Mouse (Mus musculus): Measurements from ENCODE around the gene H3f3b. TPM values are rescaled to one million over a fixed set of nuclear protein-coding genes. Genes with fewer than 3 reads are reported as not detected.

H3f3b gene
- total and polyA plus RNA-seq, 2 experiments = 56.2 to 163 TPM

DNA sequence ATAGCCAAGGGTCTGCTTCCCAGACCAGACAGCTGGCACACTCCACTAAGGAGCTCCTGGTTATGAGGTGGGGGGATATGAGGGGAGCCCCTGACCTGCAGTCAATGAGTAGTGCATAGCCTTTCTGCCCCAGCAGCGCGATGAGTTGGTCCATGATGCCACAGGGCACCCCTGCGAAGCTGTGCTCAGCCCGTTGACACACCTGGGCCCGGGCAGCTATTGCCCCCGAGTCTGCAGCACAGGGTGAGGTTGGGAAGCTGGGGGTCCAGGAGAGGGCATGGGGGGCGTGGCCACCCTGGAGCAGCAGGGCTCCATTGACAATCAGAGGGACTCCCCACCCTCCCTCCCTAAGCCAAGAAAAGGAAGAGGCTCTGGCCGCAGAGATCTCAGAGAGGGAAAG lies 17.6 kb downstream of the H3f3b start:
- TF ChIP-seq CTCF (IDR thresholded peaks at IDR 0.05; ENCODE audit: low read depth, low read length) (no peak), POLR2A (IDR thresholded peaks at IDR 0.05; ENCODE audit: extremely low read depth, insufficient read depth, low read length) (no peak)
- 92% methylated on average over 8 of the region's 8 CpGs for WGBS
- Histone ChIP-seq H3K9ac (ENCODE audit: low read depth, low read length) (no peak overlapping the region), H3K36me3 (ENCODE audit: control insufficient read depth, insufficient read depth, low read length) (no peaks in the 10 kb centered on the region), H3K4me1 (ENCODE audit: control insufficient read depth, insufficient read depth, low read length) (peaks cover 11% of the 10 kb centered on the region), H3K79me2 (ENCODE audit: control insufficient read depth, insufficient read depth, low read length) (no peaks in the 10 kb centered on the region), H3K27ac (replicated peaks; ENCODE audit: insufficient read depth, low read depth, low read length) (no peak overlapping the region), H3K4me3 (ENCODE audit: insufficient read depth, low read depth, low read length) (no peak overlapping the region), H3K27me3 (ENCODE audit: control insufficient read depth, insufficient read depth, low read length) (no peaks in the 10 kb centered on the region)
- DNase-seq (ENCODE audit: extremely low read depth, low read depth, low spot score) = no peak

DNA sequence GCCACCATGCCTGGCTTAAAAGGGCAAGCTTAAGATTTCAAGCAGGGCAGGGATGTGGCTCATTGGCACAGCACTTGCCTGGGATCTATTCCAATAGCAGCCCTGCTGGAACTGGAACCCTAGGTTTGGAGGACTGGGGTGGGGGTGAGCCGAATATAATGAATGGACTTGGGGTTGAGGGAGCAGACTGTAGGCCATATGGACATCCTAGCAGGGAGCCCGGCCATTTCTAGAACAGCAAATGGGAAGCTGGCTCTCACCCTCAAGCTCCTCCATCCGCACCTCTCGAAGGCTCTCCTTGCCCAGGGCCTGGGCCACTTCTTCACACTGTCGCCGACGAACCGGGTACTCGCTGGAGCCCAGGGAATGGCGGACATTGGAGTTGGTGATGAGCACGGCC lies 18.1 kb downstream of the H3f3b start:
- TF ChIP-seq POLR2A (IDR thresholded peaks at IDR 0.05; ENCODE audit: extremely low read depth, insufficient read depth, low read length) = no peak
- TF ChIP-seq CTCF (IDR thresholded peaks at IDR 0.05; ENCODE audit: low read depth, low read length) = no peak

DNA sequence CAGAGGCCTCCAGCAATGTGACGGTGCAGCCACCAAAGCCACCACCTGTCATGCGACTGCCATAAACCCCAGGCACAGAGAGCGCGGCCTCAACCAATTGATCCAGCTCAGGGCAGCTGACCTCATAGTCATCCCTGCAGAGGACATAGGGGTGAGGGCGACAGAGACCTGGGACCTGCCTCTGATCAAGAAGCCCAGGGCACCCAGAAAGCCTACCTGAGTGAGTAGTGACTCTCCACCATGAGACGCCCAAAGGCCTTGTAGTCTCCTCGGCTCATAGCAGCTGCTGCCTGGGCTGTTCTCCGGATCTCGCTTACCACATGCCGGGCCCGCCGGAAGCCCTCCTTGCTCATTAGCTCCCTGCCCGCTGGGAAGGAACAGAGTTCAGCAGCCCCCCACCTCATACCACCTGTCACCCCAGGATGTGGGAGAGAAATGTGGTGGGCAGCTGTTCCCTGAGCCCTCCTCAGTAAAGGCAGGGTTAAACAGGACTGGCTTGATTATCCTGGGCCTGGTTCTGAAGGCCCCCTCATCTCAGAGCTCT lies 18.9 kb downstream of the H3f3b start:
- no peak for TF ChIP-seq CTCF (IDR thresholded peaks at IDR 0.05; ENCODE audit: low read depth, low read length)
- TF ChIP-seq POLR2A (IDR thresholded peaks at IDR 0.05; ENCODE audit: extremely low read depth, insufficient read depth, low read length) = no peak
- Histone ChIP-seq H3K9ac (ENCODE audit: low read depth, low read length) (no peak overlapping the region), H3K27ac (replicated peaks; ENCODE audit: insufficient read depth, low read depth, low read length) (no peak overlapping the region), H3K36me3 (ENCODE audit: control insufficient read depth, insufficient read depth, low read length) (no peaks in the 10 kb centered on the region), H3K27me3 (ENCODE audit: control insufficient read depth, insufficient read depth, low read length) (no peaks in the 10 kb centered on the region), H3K79me2 (ENCODE audit: control insufficient read depth, insufficient read depth, low read length) (no peaks in the 10 kb centered on the region), H3K4me1 (ENCODE audit: control insufficient read depth, insufficient read depth, low read length) (peaks cover 10% of the 10 kb centered on the region), H3K4me3 (ENCODE audit: insufficient read depth, low read depth, low read length) (no peak overlapping the region)
- no peak for DNase-seq (ENCODE audit: extremely low read depth, low read depth, low spot score)
- 96% methylated on average over 13 of the region's 13 CpGs for WGBS

More for the DNA sequence above, 18.1 kb downstream of the H3f3b start:
- no peak for DNase-seq (ENCODE audit: extremely low read depth, low read depth, low spot score)
- Histone ChIP-seq H3K27ac (replicated peaks; ENCODE audit: insufficient read depth, low read depth, low read length) (no peak overlapping the region), H3K4me1 (ENCODE audit: control insufficient read depth, insufficient read depth, low read length) (peaks cover 10% of the 10 kb centered on the region), H3K9ac (ENCODE audit: low read depth, low read length) (no peak overlapping the region), H3K27me3 (ENCODE audit: control insufficient read depth, insufficient read depth, low read length) (no peaks in the 10 kb centered on the region), H3K4me3 (ENCODE audit: insufficient read depth, low read depth, low read length) (no peak overlapping the region), H3K79me2 (ENCODE audit: control insufficient read depth, insufficient read depth, low read length) (no peaks in the 10 kb centered on the region), H3K36me3 (ENCODE audit: control insufficient read depth, insufficient read depth, low read length) (no peaks in the 10 kb centered on the region)
- WGBS = 93% methylated on average over 11 of the region's 11 CpGs

DNA sequence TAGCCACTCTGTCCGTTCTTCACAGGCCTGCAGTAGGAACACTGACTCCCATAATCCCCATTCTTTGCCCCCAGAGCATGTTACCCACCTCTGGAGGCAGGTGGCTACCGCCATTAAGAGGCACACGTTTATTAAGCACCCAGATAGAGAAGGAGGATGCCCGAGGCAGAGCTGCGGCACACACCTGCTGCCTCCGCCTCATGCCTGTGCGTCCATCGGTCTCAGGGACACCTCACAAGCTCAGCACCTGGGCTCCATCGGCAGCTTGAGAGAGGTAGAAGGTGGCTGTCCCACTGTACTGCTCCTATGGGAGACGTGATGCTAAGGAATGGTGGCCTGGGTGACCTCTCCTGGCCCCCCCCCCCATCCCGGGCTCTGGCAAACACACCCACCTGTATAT lies 19.4 kb downstream of the H3f3b start:
- Histone ChIP-seq H3K27ac (replicated peaks; ENCODE audit: insufficient read depth, low read depth, low read length) (no peak overlapping the region), H3K4me1 (ENCODE audit: control insufficient read depth, insufficient read depth, low read length) (peaks cover 10% of the 10 kb centered on the region), H3K36me3 (ENCODE audit: control insufficient read depth, insufficient read depth, low read length) (no peaks in the 10 kb centered on the region), H3K4me3 (ENCODE audit: insufficient read depth, low read depth, low read length) (no peak overlapping the region), H3K79me2 (ENCODE audit: control insufficient read depth, insufficient read depth, low read length) (no peaks in the 10 kb centered on the region), H3K27me3 (ENCODE audit: control insufficient read depth, insufficient read depth, low read length) (no peaks in the 10 kb centered on the region), H3K9ac (ENCODE audit: low read depth, low read length) (no peak overlapping the region)
- no peak for DNase-seq (ENCODE audit: extremely low read depth, low read depth, low spot score)
- TF ChIP-seq CTCF (IDR thresholded peaks at IDR 0.05; ENCODE audit: low read depth, low read length) (no peak), POLR2A (IDR thresholded peaks at IDR 0.05; ENCODE audit: extremely low read depth, insufficient read depth, low read length) (no peak)
- WGBS = 92% methylated on average over 11 of the region's 11 CpGs

DNA sequence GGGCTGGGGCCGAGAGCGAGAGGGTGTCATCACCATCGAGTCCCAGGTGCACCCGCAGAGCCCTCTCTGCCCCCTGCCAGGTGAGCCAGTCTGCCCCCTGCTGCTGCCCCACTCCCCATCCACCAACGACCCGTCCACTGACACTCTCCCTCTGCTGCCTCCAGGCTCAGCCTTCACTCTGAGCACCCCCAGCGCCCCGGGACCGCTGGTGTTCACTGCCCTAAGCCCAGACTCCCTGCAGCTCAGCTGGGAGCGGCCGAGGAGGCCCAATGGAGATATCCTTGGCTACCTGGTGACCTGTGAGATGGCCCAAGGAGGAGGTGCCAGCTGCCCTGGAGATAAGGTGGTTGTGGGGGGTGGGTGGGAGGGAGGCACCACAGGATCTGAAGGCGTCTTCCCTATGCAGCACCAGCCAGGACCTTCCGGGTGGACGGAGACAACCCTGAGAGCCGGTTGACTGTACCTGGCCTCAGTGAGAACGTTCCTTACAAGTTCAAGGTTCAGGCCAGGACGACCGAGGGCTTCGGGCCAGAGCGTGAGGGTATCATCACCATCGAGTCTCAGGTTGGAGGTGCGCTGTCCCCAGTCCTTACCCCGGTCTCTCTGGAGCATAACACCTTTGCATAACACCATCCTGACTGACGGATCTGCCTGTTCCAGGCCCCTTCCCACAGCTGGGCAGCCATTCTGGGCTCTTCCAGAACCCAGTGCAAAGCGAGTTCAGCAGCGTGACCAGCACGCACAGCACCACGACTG lies 20.5 kb downstream of the H3f3b start:
- no peak for TF ChIP-seq CTCF (IDR thresholded peaks at IDR 0.05; ENCODE audit: low read depth, low read length)
- no peak for TF ChIP-seq POLR2A (IDR thresholded peaks at IDR 0.05; ENCODE audit: extremely low read depth, insufficient read depth, low read length)
- 91% methylated on average over 28 of the region's 28 CpGs for WGBS
- Histone ChIP-seq H3K9ac (ENCODE audit: low read depth, low read length) (no peak overlapping the region), H3K36me3 (ENCODE audit: control insufficient read depth, insufficient read depth, low read length) (no peaks in the 10 kb centered on the region), H3K79me2 (ENCODE audit: control insufficient read depth, insufficient read depth, low read length) (no peaks in the 10 kb centered on the region), H3K27me3 (ENCODE audit: control insufficient read depth, insufficient read depth, low read length) (no peaks in the 10 kb centered on the region), H3K4me1 (ENCODE audit: control insufficient read depth, insufficient read depth, low read length) (peaks cover 7% of the 10 kb centered on the region), H3K4me3 (ENCODE audit: insufficient read depth, low read depth, low read length) (no peak overlapping the region), H3K27ac (replicated peaks; ENCODE audit: insufficient read depth, low read depth, low read length) (no peak overlapping the region)
- no peak for DNase-seq (ENCODE audit: extremely low read depth, low read depth, low spot score)

All from liver, adult 2 months (tissue).